Mouse (Mus musculus) gastrocnemius, postnatal 25 days (tissue): ENCODE measurements at regions not wholly inside any gene's neighbourhood (a gene's known extent, or its start where the extent isn't known, plus 50 kb on each side); places are given as distances from the start of the nearest gene placed in this dataset.

Source experiments
- DNase-seq: peaks from one replicate; pipeline ENCODE4 v3.0.0; 2022

DNA sequence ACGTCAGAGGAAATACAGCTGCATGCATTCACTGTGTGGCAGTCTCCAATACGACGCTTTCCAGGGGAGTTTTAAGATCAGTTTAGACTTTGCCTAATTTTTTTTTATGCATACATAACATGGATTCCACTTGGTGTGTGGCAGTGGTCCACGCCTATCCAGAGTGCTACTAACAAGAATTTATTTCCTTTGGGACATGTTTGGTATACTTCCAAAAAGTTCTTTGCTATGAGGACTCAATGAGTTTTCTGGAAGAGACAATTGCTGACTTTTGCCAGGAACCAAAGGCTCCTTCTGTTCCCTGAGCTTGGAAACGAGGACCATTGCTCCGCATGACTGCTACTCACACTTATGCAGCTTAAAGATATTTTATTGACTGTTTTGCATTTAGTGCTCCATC, 59.2 kb downstream of the Marcks start:
- DNase-seq: no peak

DNA sequence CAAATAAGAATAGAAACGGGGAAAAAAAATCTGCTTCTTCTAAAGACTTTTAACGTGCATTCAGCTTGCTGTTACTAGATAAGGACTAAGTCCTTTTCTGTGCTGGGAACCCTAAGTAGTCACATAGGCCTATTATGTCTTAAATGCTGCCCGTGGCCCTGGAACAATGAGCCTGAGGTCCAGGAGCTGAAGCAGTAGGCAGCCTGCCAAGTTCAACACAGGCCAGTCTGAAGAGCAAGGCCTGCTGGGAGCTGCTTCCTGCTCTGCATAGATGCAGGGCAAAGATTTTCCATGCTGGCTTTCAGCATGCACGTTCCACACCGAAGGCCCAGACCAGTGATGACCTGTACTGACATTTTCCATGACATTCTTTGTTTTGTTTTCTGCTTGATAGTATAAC, 60.3 kb downstream of the Marcks start:
- DNase-seq: peak; percentile 77

DNA sequence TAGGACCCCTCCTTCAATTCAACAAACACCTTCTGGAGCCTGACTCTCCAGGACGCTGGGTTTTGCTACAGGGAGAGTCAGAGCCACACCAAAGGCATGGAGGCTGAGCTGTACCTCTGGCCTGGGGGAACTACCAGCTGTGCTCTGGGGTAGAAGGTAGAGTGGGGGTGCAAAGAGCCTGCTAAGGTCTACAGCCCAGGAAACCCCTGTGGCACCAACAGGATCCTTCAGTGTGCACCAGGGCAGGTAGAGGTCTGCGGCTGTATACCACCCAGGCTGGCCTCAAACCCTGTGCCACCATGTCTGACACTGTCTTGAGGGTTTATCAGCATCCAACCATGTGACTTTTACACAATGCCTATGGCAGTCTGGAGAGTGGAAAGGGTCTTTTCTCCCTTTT, 61.0 kb downstream of the Marcks start:
- DNase-seq: no peak

DNA sequence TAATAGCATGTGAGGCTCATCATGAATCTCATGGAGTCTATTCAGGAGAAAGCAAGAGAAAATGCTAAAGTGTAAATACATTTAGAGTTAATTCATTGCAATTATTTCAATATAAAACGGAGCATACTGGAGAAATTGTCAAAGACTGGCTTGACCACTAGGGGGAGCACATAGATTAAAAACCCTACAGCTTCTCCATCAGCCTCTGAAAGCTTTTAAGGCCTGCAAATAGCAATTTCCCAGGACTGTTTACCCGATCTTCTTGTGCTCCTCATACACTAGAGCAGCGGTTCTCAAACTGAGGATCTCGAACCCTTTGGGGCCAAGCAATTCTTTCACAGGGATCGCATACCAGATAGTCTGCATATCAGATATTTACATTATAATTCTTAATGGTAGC, 65.9 kb downstream of the Marcks start:
- no peak for DNase-seq

DNA sequence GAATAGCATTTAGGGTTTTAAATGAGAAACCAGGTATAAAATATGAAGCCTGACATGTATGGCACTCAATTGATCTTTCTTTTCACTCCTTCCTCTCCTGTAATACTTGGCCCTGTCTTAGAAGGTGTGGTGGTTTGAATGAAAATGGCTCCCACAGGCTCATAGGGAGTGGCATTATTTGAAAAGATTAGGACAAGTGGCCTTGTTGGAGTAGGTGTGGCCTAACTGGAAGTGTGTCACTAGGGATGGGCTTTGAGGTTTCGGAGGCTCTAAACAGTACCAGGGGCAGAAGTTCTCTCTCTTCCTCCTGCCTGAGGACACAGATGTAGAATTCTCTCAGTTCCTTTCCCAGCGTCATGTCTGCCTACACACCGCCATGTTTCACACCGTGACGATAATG, 66.7 kb downstream of the Marcks start:
- DNase-seq: no peak

DNA sequence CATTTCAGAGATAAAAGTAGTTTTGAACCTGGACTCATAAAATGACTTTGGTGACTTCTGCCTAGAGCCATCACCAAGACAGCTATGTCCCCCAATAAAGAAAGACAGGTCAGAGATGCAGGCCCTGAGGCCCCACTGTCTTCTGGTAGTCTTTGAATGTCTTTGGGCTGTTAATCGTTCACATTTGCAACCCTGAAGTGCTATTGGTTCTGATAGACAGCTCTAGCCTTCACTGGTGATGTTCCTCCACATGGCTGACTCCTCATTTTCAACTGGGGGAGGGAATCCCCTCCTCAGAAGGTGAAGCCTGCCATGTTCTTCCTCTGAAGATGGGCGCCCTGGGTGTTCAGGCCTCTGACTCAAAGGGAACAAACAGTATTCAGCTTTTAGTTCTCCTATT, 67.3 kb downstream of the Marcks start:
- no peak for DNase-seq
